Mouse (Mus musculus): ENCODE measurements around the gene Tpmt.

GRCm38 (mm10) chr13:47077367-47077766 lies 32.8 kb upstream of the Tpmt start:
- TF ChIP-seq EP300 (IDR thresholded peaks at IDR 0.05; ENCODE audit: low read depth) (no peak), CTCF (IDR thresholded peaks at IDR 0.05; ENCODE audit: low read depth) (no peak)

All from liver, embryonic 14.5 days (tissue).